Mouse (Mus musculus): ENCODE results near the gene Gprc5c. TPM values are rescaled to one million over a fixed set of nuclear protein-coding genes. Genes with fewer than 3 reads are reported as not detected.
"Not testable (repeated sequence)": the region's sequence is repeated elsewhere in the genome, so short reads cannot be mapped to it uniquely, and the experiment has no call there.

Gprc5c gene
- total and polyA plus RNA-seq, 3 experiments = not detected

GRCm38 (mm10) chr11:114908086-114908485 is 57.1 kb downstream of the Gprc5c start (continued):
- no peak for TF ChIP-seq GABPA (IDR thresholded peaks at IDR 0.05; ENCODE audit: low read depth, low read length)

DNA sequence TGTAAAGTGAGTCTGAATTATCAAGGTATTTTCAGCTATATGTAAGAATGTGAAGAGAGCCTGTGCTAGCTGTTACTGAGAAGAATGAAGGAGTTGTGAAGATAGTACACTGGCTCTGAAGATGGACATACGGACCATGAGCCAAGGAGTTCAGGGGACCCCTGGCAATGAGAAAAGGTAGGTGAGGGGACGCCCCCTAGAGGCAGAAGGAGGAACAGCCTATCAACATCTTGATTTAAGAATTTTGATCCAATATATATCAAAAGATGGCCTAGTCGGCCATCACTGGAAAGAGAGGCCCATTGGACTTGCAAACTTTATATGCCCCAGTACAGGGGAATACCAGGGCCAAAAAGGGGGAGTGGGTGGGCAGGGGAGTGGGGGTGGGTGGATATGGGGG is 58.6 kb downstream of the Gprc5c start:
- not testable (repeated sequence) for H3K79me2 ChIP-seq (ENCODE audit: control insufficient read depth, insufficient read depth, low read length, poor library complexity); H3K36me3 ChIP-seq (ENCODE audit: control insufficient read depth in 1 of 2, insufficient read depth in 2 of 2, low read length in 2 of 2); DNase-seq (ENCODE audit: low read depth, low spot score); H3K9ac ChIP-seq (ENCODE audit: control insufficient read depth, low read depth, low read length, poor library complexity, severe bottlenecking); H3K27me3 ChIP-seq (ENCODE audit: control insufficient read depth in 1 of 2, insufficient read depth in 2 of 2, low read length in 2 of 2); H3K4me1 ChIP-seq (ENCODE audit: control insufficient read depth in 1 of 2, insufficient read depth in 2 of 2, low read length in 2 of 2); H3K9me3 ChIP-seq (replicated peaks; ENCODE audit: insufficient read depth, low read length); H3K4me3 ChIP-seq (ENCODE audit: control insufficient read depth in 1 of 2, insufficient read depth in 1 of 2, low read depth in 2 of 2, low read length in 2 of 2); H3K27ac ChIP-seq (ENCODE audit: control insufficient read depth, low read depth, low read length)

DNA sequence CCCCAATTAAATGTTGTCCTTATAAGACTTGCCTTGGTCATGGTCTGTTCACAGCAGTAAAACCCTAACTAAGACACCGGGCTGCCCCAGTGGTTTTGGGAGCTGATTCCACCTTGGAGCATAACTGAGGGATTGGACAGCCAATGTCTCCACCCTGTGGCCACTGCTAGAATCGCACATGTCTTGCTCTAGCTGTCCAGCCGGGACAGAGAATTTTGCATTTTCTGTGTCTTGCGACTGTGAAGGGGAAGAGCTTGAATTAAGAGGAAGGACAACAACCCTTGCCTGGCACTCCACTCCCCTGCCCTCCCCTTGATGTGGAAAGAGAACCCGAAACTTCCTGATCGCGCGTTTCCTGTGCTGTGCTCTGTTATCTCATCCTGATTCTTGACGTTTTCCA is 61.9 kb downstream of the Gprc5c start:
- no peaks in the 10 kb centered on the region for H3K36me3 ChIP-seq (ENCODE audit: control insufficient read depth in 1 of 2, insufficient read depth in 2 of 2, low read length in 2 of 2)
- H3K27me3 ChIP-seq (ENCODE audit: control insufficient read depth in 1 of 2, insufficient read depth in 2 of 2, low read length in 2 of 2) = no peaks in the 10 kb centered on the region
- DNase-seq (ENCODE audit: low read depth, low spot score) = peak; percentile 28
- no peak overlapping the region for H3K9ac ChIP-seq (ENCODE audit: control insufficient read depth, low read depth, low read length, poor library complexity, severe bottlenecking)
- no peak overlapping the region for H3K27ac ChIP-seq (ENCODE audit: control insufficient read depth, low read depth, low read length)
- 0 out of 2 replicates have a peak, but pooled peaks cover 2% of the 10 kb centered on the region for H3K9me3 ChIP-seq (replicated peaks; ENCODE audit: insufficient read depth, low read length)
- H3K4me3 ChIP-seq (ENCODE audit: control insufficient read depth in 1 of 2, insufficient read depth in 1 of 2, low read depth in 2 of 2, low read length in 2 of 2) = no peak overlapping the region
- H3K4me1 ChIP-seq (ENCODE audit: control insufficient read depth in 1 of 2, insufficient read depth in 2 of 2, low read length in 2 of 2) = no peaks in the 10 kb centered on the region
- no peak for TF ChIP-seq MYC (IDR thresholded peaks at IDR 0.05; ENCODE audit: low read depth, low read length)
- TF ChIP-seq RAD21 (IDR thresholded peaks at IDR 0.05; ENCODE audit: low read depth, low read length) = peak; percentile 60
- TF ChIP-seq ZC3H11A (IDR thresholded peaks at IDR 0.05; ENCODE audit: low read depth, low read length) = 0 out of 2 replicates have a peak, but pooled peaks have one; percentile 17
- TF ChIP-seq ZNF384 (IDR thresholded peaks at IDR 0.05; ENCODE audit: low read depth, low read length) = no peak
- no peak for TF ChIP-seq TBP (IDR thresholded peaks at IDR 0.05; ENCODE audit: low read depth, low read length)
- no peak for TF ChIP-seq POLR2A (IDR thresholded peaks at IDR 0.05; ENCODE audit: control insufficient read depth in 1 of 2, insufficient read depth in 1 of 2, low read depth in 1 of 2, low read length in 2 of 2, poor library complexity in 1 of 2)
- TF ChIP-seq SMC3 (IDR thresholded peaks at IDR 0.05; ENCODE audit: low read depth, low read length) = peak; percentile 42
- TF ChIP-seq MAFK (IDR thresholded peaks at IDR 0.05; ENCODE audit: borderline replicate concordance, low read depth, low read length) = no peak
- no peak for TF ChIP-seq MAZ (IDR thresholded peaks at IDR 0.05; ENCODE audit: low read depth, low read length)
- no peak for TF ChIP-seq MXI1 (IDR thresholded peaks at IDR 0.05; ENCODE audit: low read depth, low read length)
- no peak for TF ChIP-seq NRF1 (IDR thresholded peaks at IDR 0.05; ENCODE audit: insufficient read depth, low read depth, low read length, poor library complexity, severe bottlenecking)
- TF ChIP-seq POLR2AphosphoS5 (IDR thresholded peaks at IDR 0.05; ENCODE audit: borderline replicate concordance, low read depth, low read length) = no peak
- TF ChIP-seq ELF1 (IDR thresholded peaks at IDR 0.05; ENCODE audit: low read depth, low read length) = no peak
- TF ChIP-seq CTCF (IDR thresholded peaks at IDR 0.05 in 2 of 3, conservative IDR thresholded peaks at IDR 0.05 in 1 of 3; ENCODE audit: control insufficient read depth in 1 of 3, insufficient read depth in 1 of 3, low read depth in 2 of 3, low read length in 3 of 3, poor library complexity in 1 of 3, severe bottlenecking in 1 of 3) = peak; percentile 42 to 67 (median 58)
- H3K79me2 ChIP-seq (ENCODE audit: control insufficient read depth, insufficient read depth, low read length, poor library complexity) = no peaks in the 10 kb centered on the region
